Mouse (Mus musculus) midbrain, embryonic 16.5 days (tissue): Measurements from ENCODE around the gene Cpa1. TPM values are rescaled to one million over a fixed set of nuclear protein-coding genes. Genes with fewer than 3 reads are reported as not detected.
A peak's percentile ranks its signal among the peaks of the same experiment; 100 is the strongest.

Source experiments
- ATAC-seq: fragments of 200-750 bp; cut with Nextera tagmentation; 2 replicates; pipeline ENCODE4 v1.8.0; 2017; ENCODE audit warnings: moderate TSS enrichment
- H3K27ac ChIP-seq: fragments of 300-500 bp; sonication (generic); 2 replicates; pipeline ENCODE4 v1.5.1; 2014; ENCODE audit warnings: mild to moderate bottlenecking, low read length, mixed read lengths
- H3K27me3 ChIP-seq: fragments of 300-500 bp; sonication (generic); 2 replicates; pipeline ENCODE4 v1.6.1; 2014; ENCODE audit warnings: low read depth, low read length, mixed read lengths; ENCODE audit not compliant: control insufficient read depth, insufficient read depth
- H3K36me3 ChIP-seq: fragments of 300-500 bp; sonication (generic); 2 replicates; pipeline ENCODE4 v1.6.1; 2014; ENCODE audit warnings: mild to moderate bottlenecking, low read length, moderate library complexity, mixed read lengths; ENCODE audit not compliant: control insufficient read depth, insufficient read depth
- H3K4me1 ChIP-seq: fragments of 300-500 bp; sonication (generic); 2 replicates; pipeline ENCODE4 v1.6.1; 2014; ENCODE audit warnings: mild to moderate bottlenecking, low read length, mixed read lengths; ENCODE audit not compliant: control insufficient read depth, insufficient read depth
- H3K4me2 ChIP-seq: fragments of 300-500 bp; sonication (generic); 2 replicates; pipeline ENCODE4 v1.6.1; 2014; ENCODE audit warnings: mild to moderate bottlenecking, low read length, mixed read lengths
- H3K4me3 ChIP-seq: fragments of 300-500 bp; sonication (generic); 2 replicates; pipeline ENCODE4 v1.5.1; 2014; ENCODE audit warnings: low read depth, mild to moderate bottlenecking, low read length, moderate library complexity, mixed read lengths
- H3K9ac ChIP-seq: fragments of 300-500 bp; sonication (generic); 2 replicates; pipeline ENCODE4 v1.6.1; 2014; ENCODE audit warnings: low read depth, low read length, mixed read lengths
- H3K9me3 ChIP-seq: fragments of 300-500 bp; sonication (generic); replicated peaks from 2 replicates; pipeline ENCODE4 v1.6.1; 2014; ENCODE audit warnings: mild to moderate bottlenecking, low read length, mixed read lengths; ENCODE audit not compliant: control insufficient read depth, poor library complexity, severe bottlenecking
- WGBS: fragments of 180-500 bp; shearing (Covaris S2); extraction: QIAGEN DNeasy Blood & Tissue Kit; methylation state at CpG from one replicate; pipeline ENCODE4 v1.1.7; 2014; 5-methylcytosine and 5-hydroxymethylcytosine counted together
- polyA plus RNA-seq: library from polyadenylated mRNA; unstranded; fragments of >200 nt; fragmentation: Nextera tagmentation; extraction: Ambion mirVana; gene quantifications from 2 replicates; pipeline ENCODE4 v1.2.1, GENCODE M21; 2015

The Cpa1 gene
- polyA plus RNA-seq, result 0.90 and 0.91 TPM in 2 replicates

DNA sequence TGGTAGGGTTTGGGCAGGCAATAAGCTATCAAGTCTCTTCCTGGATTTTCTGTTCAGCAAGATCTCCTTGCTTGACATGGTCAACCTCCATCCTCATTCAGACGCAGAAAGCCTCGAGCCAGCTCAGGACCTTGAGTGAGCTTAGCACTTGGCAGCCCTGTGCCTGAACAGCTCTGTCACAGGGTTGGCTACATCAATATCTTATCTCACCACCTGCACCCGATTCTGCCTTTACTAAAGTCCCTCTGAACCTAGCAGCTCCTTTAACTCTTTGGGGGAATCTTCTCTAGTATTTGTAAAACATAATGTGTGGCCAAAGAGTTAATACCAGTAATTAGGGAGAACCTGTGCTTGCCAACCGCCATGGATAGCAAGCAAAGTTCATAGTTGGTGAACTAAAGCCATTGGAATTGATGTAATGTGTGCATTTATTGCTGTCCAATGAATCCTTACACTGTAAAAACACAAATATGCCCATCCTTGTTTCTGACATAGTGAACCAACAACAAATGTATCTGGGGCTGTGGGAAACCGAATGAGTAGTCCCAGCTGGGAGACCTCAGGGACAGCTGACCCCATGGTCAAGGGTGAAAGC lies at the start of gene Cpa1:
Gene Cpa1, plus strand, starts transcription at position 545 of the 595 bp plus-strand sequence.
- H3K9ac ChIP-seq, result no peak within 1 kb of the TSS
- no peaks in the 10 kb centered on the region for H3K27me3 ChIP-seq
- no peaks in the 10 kb centered on the region for H3K36me3 ChIP-seq
- no peaks in the 10 kb centered on the region for H3K4me1 ChIP-seq
- WGBS, result 86% methylated on average over 5 of the region's 5 CpGs
- no peak for ATAC-seq
- no peak within 1 kb of the TSS for H3K27ac ChIP-seq
- H3K4me2 ChIP-seq, result no peak within 1 kb of the TSS
- H3K9me3 ChIP-seq, result no peaks in the 10 kb centered on the region
- no peak within 1 kb of the TSS for H3K4me3 ChIP-seq

- Histone ChIP-seq H3K4me2 (no peak overlapping the region), H3K9ac (no peak overlapping the region), H3K4me1 (peaks cover 4% of the 10 kb centered on the region), H3K27me3 (no peaks in the 10 kb centered on the region), H3K27ac (no peak overlapping the region), H3K4me3 (no peak overlapping the region), H3K9me3 (no peaks in the 10 kb centered on the region), H3K36me3 (no peaks in the 10 kb centered on the region)
- 46% methylated on average over 2 of the region's 2 CpGs for WGBS
- ATAC-seq, result no peak
These were observed 49.2 kb upstream of the Cpa1 start for GRCm38 (mm10) chr6:30589819-30590218.

DNA sequence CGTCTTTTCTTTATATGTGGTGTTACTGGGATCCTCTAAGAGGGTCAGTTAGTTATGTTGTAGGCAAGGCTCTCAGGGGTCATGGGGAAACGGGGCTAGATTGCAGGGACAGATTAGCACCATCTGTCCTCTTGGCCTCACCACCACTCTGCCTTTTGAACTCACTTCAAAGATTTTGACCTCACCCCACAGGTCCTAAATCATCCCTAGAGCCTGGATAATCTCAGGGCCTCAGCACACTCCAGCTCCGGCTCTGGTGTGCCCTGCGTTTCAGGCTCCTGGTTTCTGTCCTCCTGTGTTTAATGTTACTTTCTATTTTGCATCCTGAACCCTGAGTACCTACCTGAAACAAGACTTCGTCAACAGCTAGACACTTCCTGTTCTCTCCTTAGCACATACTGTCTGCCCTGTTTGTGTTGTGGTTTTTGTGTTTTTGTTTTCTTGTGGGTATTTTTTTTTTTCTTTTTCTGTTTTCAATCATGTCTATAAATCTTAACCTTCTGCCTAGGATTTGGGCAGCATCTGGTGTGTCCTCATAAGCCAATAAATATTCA lies 47.1 kb upstream of the Cpa1 start:
- Histone ChIP-seq H3K9ac (no peak overlapping the region), H3K4me3 (no peak overlapping the region), H3K4me2 (no peak overlapping the region), H3K36me3 (no peaks in the 10 kb centered on the region), H3K27ac (0 out of 2 replicates have a peak overlapping the region, but pooled peaks have one; percentile 2), H3K4me1 (peaks cover 4% of the 10 kb centered on the region), H3K9me3 (no peaks in the 10 kb centered on the region), H3K27me3 (no peaks in the 10 kb centered on the region)
- 57% methylated on average over 5 of the region's 5 CpGs for WGBS
- ATAC-seq, result no peak

DNA sequence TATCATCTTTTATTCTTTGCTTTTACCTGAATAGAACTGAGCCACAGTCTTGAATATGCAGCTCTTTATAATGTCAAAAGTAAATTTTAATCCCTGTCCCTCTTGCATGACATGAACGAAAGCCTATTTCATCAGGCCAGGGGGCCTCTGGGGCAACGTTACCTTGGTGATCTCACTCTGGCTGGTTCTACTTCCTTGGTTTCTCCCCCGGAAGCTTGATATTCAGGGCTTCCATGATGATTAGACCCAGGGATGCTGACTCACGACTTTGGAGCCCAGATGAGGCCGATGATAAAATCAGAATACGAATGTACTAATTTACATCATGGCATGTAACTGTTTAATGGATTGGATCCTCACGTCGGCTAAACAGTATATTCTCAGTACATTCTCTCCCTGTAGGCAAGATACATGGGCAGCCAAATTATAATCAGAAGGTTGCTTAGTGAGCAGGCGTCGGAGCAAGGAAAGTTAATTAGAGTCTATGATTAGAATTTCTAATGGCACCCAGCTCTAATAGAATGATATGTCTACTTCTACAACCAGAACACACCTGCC lies 46.5 kb upstream of the Cpa1 start:
- peak; percentile 33; the same call in 1 of the 2 replicates for ATAC-seq
- WGBS, result 32% methylated on average over 10 of the region's 10 CpGs

DNA sequence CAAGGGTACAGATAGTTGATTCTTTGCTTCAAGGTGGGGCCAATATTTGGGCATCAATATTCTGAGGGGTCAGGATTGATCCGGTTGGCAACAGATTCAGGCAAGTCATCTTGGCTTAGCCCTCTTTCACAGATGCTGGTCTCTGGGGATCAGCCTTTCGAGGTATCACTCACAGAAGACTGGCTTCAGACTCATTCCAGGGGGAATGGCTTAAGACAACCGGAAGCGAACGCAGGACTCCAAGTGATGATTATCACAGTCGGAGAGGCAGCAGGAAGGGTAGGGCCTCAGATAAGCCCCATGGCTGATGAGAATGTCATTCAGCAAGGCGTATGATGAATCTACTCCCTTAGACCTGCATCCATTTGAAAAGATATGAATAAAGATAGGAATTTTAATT lies 44.7 kb upstream of the Cpa1 start:
- ATAC-seq, result no peak
- 70% methylated on average over 7 of the region's 7 CpGs for WGBS

More for the DNA sequence above, 46.5 kb upstream of the Cpa1 start:
- Histone ChIP-seq H3K9ac (no peak overlapping the region), H3K4me2 (no peak overlapping the region), H3K27me3 (no peaks in the 10 kb centered on the region), H3K9me3 (no peaks in the 10 kb centered on the region), H3K4me3 (no peak overlapping the region), H3K27ac (no peak overlapping the region), H3K36me3 (no peaks in the 10 kb centered on the region), H3K4me1 (peaks cover 4% of the 10 kb centered on the region)

DNA sequence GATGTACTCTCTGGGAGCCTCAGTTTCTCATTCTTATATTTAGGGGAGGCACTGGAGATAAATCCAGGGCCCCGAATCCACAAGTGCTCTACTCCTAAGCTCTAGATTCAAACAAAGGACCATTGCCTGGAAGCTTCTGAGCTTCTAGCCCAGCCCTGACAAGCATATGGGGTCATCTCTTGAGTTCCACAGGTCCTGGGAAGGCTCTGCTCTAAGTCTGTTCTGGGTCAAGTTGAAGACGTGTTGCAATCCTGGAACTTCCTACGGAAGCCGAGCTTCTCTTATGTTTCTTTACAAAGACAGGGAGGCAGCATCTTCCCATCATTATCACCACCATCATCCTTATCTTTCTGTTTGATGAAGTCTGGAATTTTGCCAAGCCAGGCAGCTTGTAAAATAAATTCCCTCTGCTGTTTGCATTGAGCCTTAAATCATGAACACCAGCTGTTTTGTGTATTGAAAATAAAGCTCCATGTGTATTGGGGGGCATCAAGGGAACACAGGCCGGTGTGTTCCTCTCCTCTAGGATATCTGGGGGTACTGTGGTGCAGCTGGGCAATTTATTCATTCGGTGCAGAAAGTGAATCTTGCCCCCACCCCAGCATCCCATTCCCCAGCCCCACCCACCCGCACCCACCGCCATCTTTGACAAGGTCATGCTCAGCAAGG lies 42.7 kb upstream of the Cpa1 start:
- Histone ChIP-seq H3K36me3 (no peaks in the 10 kb centered on the region), H3K9me3 (no peaks in the 10 kb centered on the region), H3K27me3 (no peaks in the 10 kb centered on the region), H3K27ac (no peak overlapping the region), H3K4me3 (no peak overlapping the region), H3K4me2 (no peak overlapping the region), H3K9ac (no peak overlapping the region), H3K4me1 (no peaks in the 10 kb centered on the region; the same call in 1 of the 2 replicates)
- no peak for ATAC-seq
- 80% methylated on average over 8 of the region's 8 CpGs for WGBS

More for the DNA sequence above, 44.7 kb upstream of the Cpa1 start:
- Histone ChIP-seq H3K36me3 (no peaks in the 10 kb centered on the region), H3K27me3 (no peaks in the 10 kb centered on the region), H3K4me2 (no peak overlapping the region), H3K4me1 (peaks cover 4% of the 10 kb centered on the region), H3K27ac (no peak overlapping the region), H3K4me3 (no peak overlapping the region), H3K9ac (no peak overlapping the region), H3K9me3 (no peaks in the 10 kb centered on the region)

GRCm38 (mm10) chr6:30600033-30600432 lies 39.0 kb upstream of the Cpa1 start:
- Histone ChIP-seq H3K9ac (no peak overlapping the region), H3K4me2 (no peak overlapping the region), H3K9me3 (no peaks in the 10 kb centered on the region), H3K4me1 (no peaks in the 10 kb centered on the region), H3K36me3 (no peaks in the 10 kb centered on the region), H3K4me3 (no peak overlapping the region), H3K27me3 (no peaks in the 10 kb centered on the region), H3K27ac (no peak overlapping the region)
- WGBS, result 81% methylated on average over 3 of the region's 3 CpGs
- ATAC-seq, result no peak

DNA sequence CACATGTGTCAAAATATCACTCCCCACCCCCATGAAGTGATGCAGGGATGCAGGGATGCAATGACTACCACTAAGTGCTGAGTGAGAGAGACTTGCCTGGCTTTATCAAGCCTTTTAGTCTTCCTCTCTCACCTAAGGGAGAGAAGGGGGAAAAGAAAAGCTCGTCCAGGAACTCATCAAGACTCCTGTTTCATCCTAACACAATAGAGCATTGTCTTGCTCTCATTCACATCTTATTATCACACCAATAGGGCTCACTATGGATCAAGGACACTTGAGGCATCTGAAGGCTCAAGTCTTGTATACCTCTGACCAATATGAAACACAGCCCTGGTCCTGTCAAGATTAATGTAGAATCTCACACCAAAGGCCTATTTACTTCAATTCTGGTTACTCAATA lies 38.0 kb upstream of the Cpa1 start:
- 54% methylated on average over 1 of the region's 1 CpGs for WGBS
- Histone ChIP-seq H3K4me3 (no peak overlapping the region), H3K9ac (no peak overlapping the region), H3K27ac (no peak overlapping the region), H3K27me3 (no peaks in the 10 kb centered on the region), H3K4me2 (no peak overlapping the region), H3K4me1 (no peaks in the 10 kb centered on the region), H3K36me3 (no peaks in the 10 kb centered on the region), H3K9me3 (no peaks in the 10 kb centered on the region)
- ATAC-seq, result no peak

DNA sequence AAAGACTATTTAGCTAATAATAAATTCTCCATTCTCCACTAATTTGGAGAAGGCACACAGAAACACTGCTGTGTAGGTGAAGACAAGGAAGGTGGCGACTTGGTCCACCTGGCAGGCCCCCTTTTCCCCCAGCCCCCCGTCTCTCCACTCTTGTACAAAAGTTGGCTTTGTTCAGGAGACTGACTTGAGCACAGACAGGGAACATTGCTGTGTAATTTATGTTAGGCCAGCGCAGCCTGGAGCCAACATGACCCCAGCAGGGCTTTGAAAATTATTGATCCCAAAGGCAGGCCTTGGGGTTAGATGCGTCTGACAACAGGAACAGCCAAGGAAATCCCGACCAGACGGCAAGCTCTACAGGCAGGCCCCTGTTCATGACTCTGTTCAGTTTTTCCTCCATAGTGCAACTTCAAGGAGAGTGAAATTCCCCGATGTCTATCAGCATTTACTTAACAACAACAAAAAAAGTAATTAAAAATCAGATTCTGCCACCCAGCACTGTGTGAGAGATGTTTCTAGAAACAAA lies 34.6 kb upstream of the Cpa1 start:
- H3K4me1 ChIP-seq, result no peaks in the 10 kb centered on the region
- no peak overlapping the region for H3K4me2 ChIP-seq
- H3K9me3 ChIP-seq, result no peaks in the 10 kb centered on the region
- no peak overlapping the region for H3K27ac ChIP-seq
- WGBS, result 77% methylated on average over 7 of the region's 7 CpGs
- H3K4me3 ChIP-seq, result no peak overlapping the region
- H3K27me3 ChIP-seq, result no peaks in the 10 kb centered on the region
- ATAC-seq, result no peak
- H3K36me3 ChIP-seq, result no peaks in the 10 kb centered on the region
- no peak overlapping the region for H3K9ac ChIP-seq
